Mouse (Mus musculus) embryo, embryonic 11 days (tissue): Measurements from ENCODE around the gene Car5a.

ENCODE experiments used
- DNase-seq: peaks from one replicate; pipeline ENCODE4 v3.0.0-alpha.2; 2015

Gene Car5a

GRCm38 (mm10) chr8:121905420-121905819 is 39.3 kb downstream of the Car5a start:
- no peak for DNase-seq

- no peak for DNase-seq
These were observed 39.7 kb downstream of the Car5a start for GRCm38 (mm10) chr8:121904999-121905398.

GRCm38 (mm10) chr8:121903977-121904376 is 40.7 kb downstream of the Car5a start:
- DNase-seq: no peak

- peak; percentile 40 for DNase-seq
These were observed 43.0 kb downstream of the Car5a start for GRCm38 (mm10) chr8:121901498-121902236.

GRCm38 (mm10) chr8:121899180-121900044 is 45.3 kb downstream of the Car5a start:
- no peak for DNase-seq

GRCm38 (mm10) chr8:121898401-121898931 is 46.2 kb downstream of the Car5a start:
- peak; percentile 84 for DNase-seq

GRCm38 (mm10) chr8:121897871-121898381 is 46.8 kb downstream of the Car5a start:
- DNase-seq: peak; percentile 42

GRCm38 (mm10) chr8:121897205-121897604 is 47.5 kb downstream of the Car5a start:
- DNase-seq: no peak

GRCm38 (mm10) chr8:121896476-121897145 is 48.1 kb downstream of the Car5a start:
- peak; percentile 45 for DNase-seq

GRCm38 (mm10) chr8:121895910-121896309 is 48.8 kb downstream of the Car5a start:
- no peak for DNase-seq

GRCm38 (mm10) chr8:121892875-121893274 is 51.8 kb downstream of the Car5a start:
- no peak for DNase-seq

- DNase-seq: no peak
These were observed 54.6 kb downstream of the Car5a start for GRCm38 (mm10) chr8:121889810-121890785.

- DNase-seq: no peak
These were observed 55.4 kb downstream of the Car5a start for GRCm38 (mm10) chr8:121889317-121889716.

- DNase-seq: no peak
These were observed 57.2 kb downstream of the Car5a start for GRCm38 (mm10) chr8:121887547-121887946.

GRCm38 (mm10) chr8:121885433-121885832 is 59.3 kb downstream of the Car5a start:
- DNase-seq: no peak

GRCm38 (mm10) chr8:121885001-121885400 is 59.7 kb downstream of the Car5a start:
- no peak for DNase-seq

- DNase-seq: no peak
These were observed 60.5 kb downstream of the Car5a start for GRCm38 (mm10) chr8:121884181-121884580.

GRCm38 (mm10) chr8:121881921-121882320 is 62.8 kb downstream of the Car5a start:
- DNase-seq: no peak

- no peak for DNase-seq
These were observed 63.9 kb downstream of the Car5a start for GRCm38 (mm10) chr8:121880818-121881217.

- no peak for DNase-seq
These were observed 65.0 kb downstream of the Car5a start for GRCm38 (mm10) chr8:121879712-121880111.

GRCm38 (mm10) chr8:121877828-121878480 is 66.8 kb downstream of the Car5a start:
- no peak for DNase-seq
